Mouse (Mus musculus) cortical plate, adult 2 months (tissue): ENCODE measurements around the gene Slc1a5.

Experiments used
- CTCF ChIP-seq: fragments of 200-500 bp; IDR thresholded peaks from 2 replicates; pipeline ENCODE4 v1.5.1; 2011; ENCODE audit warnings: mild to moderate bottlenecking, control low read depth, low read length; ENCODE audit not compliant: insufficient read depth; ENCODE audit errors: extremely low read depth
- POLR2A ChIP-seq: fragments of 200-500 bp; IDR thresholded peaks from 2 replicates; pipeline ENCODE4 v1.6.1; 2011; ENCODE audit warnings: mild to moderate bottlenecking, low read length, control low read depth; ENCODE audit not compliant: insufficient read depth; ENCODE audit errors: extremely low read depth

DNA sequence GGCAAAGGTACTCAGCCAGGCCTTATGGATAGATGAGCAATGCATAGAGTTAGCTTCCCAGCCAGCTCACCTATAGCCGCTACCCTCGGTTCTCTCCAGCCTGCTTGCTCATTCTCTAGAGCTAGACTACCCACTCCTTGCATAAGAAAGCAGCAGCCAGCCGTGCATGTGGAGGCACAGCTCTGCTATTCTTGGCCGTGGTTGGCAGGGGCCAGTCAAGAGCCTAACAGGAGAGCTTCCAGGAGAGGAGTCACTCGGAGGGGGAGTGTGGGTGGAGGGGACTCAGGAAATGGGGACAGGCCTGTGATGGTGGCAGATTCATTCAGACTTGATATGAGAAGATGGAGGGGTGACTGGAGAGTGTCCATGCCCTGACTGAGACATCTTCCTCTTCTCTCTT is 42.6 kb downstream of the Slc1a5 start:
- no peak for TF ChIP-seq CTCF
- 0 out of 2 replicates have a peak, but pooled peaks have one; percentile 24 for TF ChIP-seq POLR2A
